Mouse (Mus musculus) heart, adult 2 months (tissue): Measurements from ENCODE around the gene Wnt1.

Experiments used
- CTCF ChIP-seq: fragments of 200-600 bp; IDR thresholded peaks from 2 replicates; pipeline ENCODE4 v1.8.1; 2022; ENCODE audit warnings: antibody characterized with exemption, mild to moderate bottlenecking, moderate library complexity
- EP300 ChIP-seq: fragments of 200-500 bp; IDR thresholded peaks from 2 replicates; pipeline ENCODE4 v1.6.1; 2011; ENCODE audit warnings: low read depth, low read length, control low read depth; ENCODE audit not compliant: insufficient read depth
- POLR2A ChIP-seq: fragments of 200-500 bp; IDR thresholded peaks from 2 replicates; pipeline ENCODE4 v1.6.1; 2011; ENCODE audit warnings: mild to moderate bottlenecking, low read depth, low read length, control low read depth; ENCODE audit not compliant: insufficient read depth

DNA sequence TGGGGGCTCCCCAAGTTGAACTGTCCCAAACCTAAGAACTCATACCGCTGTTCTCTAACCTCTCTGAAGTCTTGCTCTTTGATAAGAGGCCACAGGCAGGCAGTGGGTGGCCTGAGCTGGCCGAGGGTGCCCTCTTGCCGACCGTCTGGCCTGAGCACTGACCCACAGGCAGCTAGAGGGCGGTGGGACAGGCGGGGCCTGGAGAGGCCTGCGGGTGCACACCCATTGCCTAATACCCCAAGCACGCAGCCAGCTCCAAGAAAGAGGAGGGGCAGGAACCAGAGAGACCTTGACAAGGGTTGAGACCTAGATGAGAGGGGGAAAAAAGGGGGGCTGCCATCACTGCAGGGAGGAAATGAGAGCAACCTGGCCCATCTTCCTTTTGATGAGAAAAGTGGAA, 9.6 kb upstream of the Wnt1 start:
- TF ChIP-seq POLR2A (no peak), CTCF (no peak), EP300 (no peak)
